Mouse (Mus musculus) lung, embryonic 15.5 days (tissue): ENCODE data around the gene Ppfia4. TPM values are rescaled to one million over a fixed set of nuclear protein-coding genes. Genes with fewer than 3 reads are reported as not detected.
"Not testable (repeated sequence)": the region's sequence is repeated elsewhere in the genome, so short reads cannot be mapped to it uniquely, and the experiment has no call there.

Experiments used
- ATAC-seq: fragments of 200-750 bp; cut with Nextera tagmentation; 2 replicates; pipeline ENCODE4 v1.8.0; 2017; ENCODE audit warnings: moderate number of reproducible peaks, borderline replicate concordance; ENCODE audit not compliant: low FRiP score, low TSS enrichment; ENCODE audit errors: extremely low read depth
- H3K27ac ChIP-seq: fragments of 300-500 bp; sonication (generic); 2 replicates; pipeline ENCODE4 v1.5.1; 2015; ENCODE audit warnings: moderate library complexity, mild to moderate bottlenecking, inconsistent platforms
- H3K27me3 ChIP-seq: fragments of 300-500 bp; sonication (generic); 2 replicates; pipeline ENCODE4 v1.6.1; 2015; ENCODE audit warnings: inconsistent platforms
- H3K36me3 ChIP-seq: fragments of 300-500 bp; sonication (generic); 2 replicates; pipeline ENCODE4 v1.6.1; 2015; ENCODE audit warnings: inconsistent platforms
- H3K4me1 ChIP-seq: fragments of 300-500 bp; sonication (generic); 2 replicates; pipeline ENCODE4 v1.6.1; 2015; ENCODE audit warnings: inconsistent platforms
- H3K4me2 ChIP-seq: fragments of 300-500 bp; sonication (generic); 2 replicates; pipeline ENCODE4 v1.6.1; 2015; ENCODE audit warnings: inconsistent platforms, mild to moderate bottlenecking, moderate library complexity
- H3K4me3 ChIP-seq: fragments of 300-500 bp; sonication (generic); 2 replicates; pipeline ENCODE4 v1.5.1; 2015; ENCODE audit warnings: mild to moderate bottlenecking, inconsistent platforms
- H3K9ac ChIP-seq: fragments of 300-500 bp; sonication (generic); 2 replicates; pipeline ENCODE4 v1.6.1; 2015; ENCODE audit warnings: inconsistent platforms
- H3K9me3 ChIP-seq: fragments of 300-500 bp; sonication (generic); 2 replicates; pipeline ENCODE4 v1.6.1; 2016; ENCODE audit warnings: inconsistent platforms
- WGBS: fragments of 180-500 bp; shearing (Covaris S2); methylation state at CpG from one replicate; pipeline ENCODE4 v1.1.7; 2015; 5-methylcytosine and 5-hydroxymethylcytosine counted together
- polyA plus RNA-seq: library from polyadenylated mRNA; unstranded; fragments of >200 nt; fragmentation: Nextera tagmentation; extraction: Ambion mirVana; gene quantifications from 2 replicates; pipeline ENCODE4 v1.2.1, GENCODE M21; 2015

The Ppfia4 gene
- polyA plus RNA-seq, 1 experiment from 2014 or later = 3.0 TPM

DNA sequence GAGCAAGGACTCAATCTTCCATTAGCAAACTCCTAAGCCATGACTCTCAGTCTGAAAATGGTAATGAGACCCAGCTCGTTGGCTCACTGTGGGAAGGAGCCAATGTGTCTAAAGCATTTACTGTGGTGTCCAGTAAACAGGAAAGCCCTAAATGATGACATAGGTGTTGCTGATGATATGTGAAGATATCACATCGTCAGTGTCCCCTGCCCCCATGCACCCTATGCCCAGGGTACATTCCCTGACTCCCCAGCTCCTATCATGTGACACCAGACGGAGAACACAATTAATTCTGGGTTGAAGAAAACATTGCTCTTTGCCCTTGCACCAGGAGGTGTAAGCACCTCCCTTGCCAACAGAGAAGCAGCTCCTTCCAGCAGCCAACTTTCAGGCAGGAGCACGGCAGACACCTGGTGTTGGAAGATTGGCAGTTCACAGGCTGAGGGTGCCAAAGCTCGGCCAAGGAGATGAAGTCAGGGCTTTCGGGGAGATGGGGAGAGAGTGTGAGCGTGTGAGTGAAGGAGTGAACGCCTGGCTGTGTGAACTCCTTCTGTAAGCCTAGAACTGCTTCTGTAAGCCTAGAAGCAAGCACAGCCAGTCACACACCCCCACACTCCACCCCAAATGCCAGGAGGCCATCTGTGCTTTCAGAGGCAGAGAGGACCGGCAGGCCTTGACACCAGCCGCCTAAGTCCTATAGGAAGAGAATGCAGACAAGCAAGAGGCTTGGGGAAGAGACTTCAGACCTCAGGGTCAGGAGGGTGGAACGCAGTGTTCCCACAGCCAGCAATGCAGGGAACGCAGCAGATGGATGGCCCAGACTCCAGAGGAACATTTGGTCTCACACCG, 56.9 kb downstream of the Ppfia4 start:
- no peak for ATAC-seq
- no peak overlapping the region for H3K27ac ChIP-seq

DNA sequence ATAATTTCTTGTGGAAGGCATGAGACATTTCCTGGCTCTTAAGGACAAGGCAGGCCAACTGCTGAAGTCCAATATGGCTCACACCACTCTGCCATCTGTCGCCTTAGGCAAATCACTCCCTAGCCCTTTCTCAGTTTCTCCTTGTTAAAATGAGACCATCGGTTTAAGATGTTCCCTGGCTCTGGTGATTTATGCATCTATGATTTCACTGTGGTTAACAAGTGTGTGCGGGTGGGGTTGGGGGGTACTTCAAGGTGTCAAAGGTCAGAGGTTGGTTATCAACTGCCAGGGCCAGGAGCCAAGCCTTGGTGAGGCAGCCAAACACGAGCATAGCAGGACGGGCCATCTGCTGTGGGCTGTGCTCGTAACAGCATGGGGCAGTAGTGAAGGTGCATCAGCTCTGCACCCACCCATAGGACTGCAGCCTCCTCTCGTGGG, 58.2 kb downstream of the Ppfia4 start:
- H3K27me3 ChIP-seq = no peaks in the 10 kb centered on the region
- WGBS = 76% methylated on average over 7 of the region's 7 CpGs
- no peak for ATAC-seq
- no peak overlapping the region for H3K9ac ChIP-seq
- no peaks in the 10 kb centered on the region for H3K9me3 ChIP-seq
- H3K4me1 ChIP-seq = 0 out of 2 replicates have a peak, but pooled peaks cover 6% of the 10 kb centered on the region
- H3K36me3 ChIP-seq = no peaks in the 10 kb centered on the region
- no peak overlapping the region for H3K4me2 ChIP-seq
- H3K27ac ChIP-seq = no peak overlapping the region
- H3K4me3 ChIP-seq = no peak overlapping the region

More for the DNA sequence above, 56.9 kb downstream of the Ppfia4 start:
- Histone ChIP-seq H3K4me3 (no peak overlapping the region), H3K27me3 (no peaks in the 10 kb centered on the region), H3K9me3 (no peaks in the 10 kb centered on the region), H3K36me3 (no peaks in the 10 kb centered on the region), H3K4me2 (no peak overlapping the region), H3K4me1 (0 out of 2 replicates have a peak, but pooled peaks cover 6% of the 10 kb centered on the region), H3K9ac (no peak overlapping the region)
- 53% methylated on average over 13 of the region's 13 CpGs for WGBS

DNA sequence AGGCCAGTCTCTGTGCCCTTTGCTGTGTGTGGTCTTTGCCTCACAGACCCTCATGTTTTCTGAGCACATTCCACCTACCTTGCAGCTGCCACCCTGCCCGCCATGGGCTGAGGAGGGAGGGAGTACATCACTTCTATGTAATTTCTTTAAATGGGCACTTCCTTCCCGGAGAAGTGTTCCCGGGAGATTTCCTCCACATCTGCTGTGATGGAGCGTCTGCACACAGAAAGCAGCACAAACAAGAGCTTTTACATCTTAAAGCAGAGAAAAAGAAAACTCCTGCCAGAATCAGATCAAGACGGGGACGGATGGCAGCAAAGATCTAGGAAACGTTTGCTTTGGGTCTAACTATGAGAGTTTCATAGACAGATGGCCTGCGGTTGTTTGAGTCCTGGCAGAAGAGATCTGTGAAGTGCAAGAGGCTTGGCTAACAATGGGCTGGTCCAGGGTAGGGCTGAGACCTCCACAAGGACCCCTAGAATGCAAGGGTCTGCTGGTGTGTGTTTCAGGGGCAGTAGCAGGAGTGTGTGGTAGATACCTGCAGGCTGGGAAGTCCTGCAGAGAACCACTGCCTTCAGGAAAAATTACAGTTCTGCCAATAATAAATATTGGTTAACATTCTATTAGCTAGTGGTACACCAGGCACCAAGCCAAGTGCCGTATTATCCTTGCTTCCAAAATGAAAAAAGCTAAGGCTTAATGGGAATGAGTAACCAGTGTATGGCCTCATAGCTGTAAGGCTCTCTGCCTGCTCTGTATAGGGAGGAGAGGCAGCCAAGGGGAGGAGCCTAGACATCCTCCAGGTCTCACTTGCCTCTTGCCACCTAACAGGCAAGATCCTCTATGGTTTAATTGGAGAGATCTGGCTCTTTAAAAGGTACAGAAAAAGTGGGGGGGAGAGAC, 59.0 kb downstream of the Ppfia4 start:
- Histone ChIP-seq H3K9me3 (no peaks in the 10 kb centered on the region), H3K4me3 (no peak overlapping the region), H3K36me3 (no peaks in the 10 kb centered on the region), H3K27me3 (no peaks in the 10 kb centered on the region), H3K4me2 (no peak overlapping the region), H3K9ac (no peak overlapping the region), H3K4me1 (0 out of 2 replicates have a peak, but pooled peaks cover 6% of the 10 kb centered on the region), H3K27ac (no peak overlapping the region)
- WGBS = 34% methylated on average over 9 of the region's 9 CpGs
- no peak for ATAC-seq

- no peak overlapping the region for H3K4me3 ChIP-seq
Measured at GRCm38 (mm10) chr1:134272754-134273250, 59.9 kb downstream of the Ppfia4 start.

DNA sequence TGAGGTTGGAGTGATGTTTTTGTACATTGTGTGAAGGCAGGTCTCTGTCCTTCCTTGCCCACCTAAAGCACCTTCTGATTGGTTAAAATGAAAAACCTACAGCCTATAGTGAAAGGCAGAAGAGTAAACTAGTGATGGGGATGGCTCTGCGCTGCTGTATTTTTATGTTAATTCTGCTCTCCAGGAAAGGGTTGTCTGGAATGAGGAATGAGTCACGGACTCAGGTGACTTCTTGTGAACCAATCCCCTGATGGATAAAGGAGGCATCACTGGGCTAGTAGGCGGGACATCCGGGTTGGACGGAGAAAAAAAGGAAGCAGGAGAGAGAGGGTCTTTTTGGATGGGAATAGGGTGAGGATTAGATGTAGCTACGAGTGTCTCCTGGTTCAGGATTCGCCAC, 62.7 kb downstream of the Ppfia4 start:
- 74% methylated on average over 7 of the region's 7 CpGs for WGBS
- Histone ChIP-seq H3K36me3 (no peaks in the 10 kb centered on the region), H3K4me1 (no peaks in the 10 kb centered on the region), H3K27me3 (no peaks in the 10 kb centered on the region), H3K4me2 (no peak overlapping the region), H3K9me3 (no peaks in the 10 kb centered on the region), H3K9ac (no peak overlapping the region), H3K4me3 (no peak overlapping the region), H3K27ac (no peak overlapping the region)
- ATAC-seq = no peak

More at GRCm38 (mm10) chr1:134272754-134273250, 59.9 kb downstream of the Ppfia4 start:
- H3K36me3 ChIP-seq = no peaks in the 10 kb centered on the region
- no peaks in the 10 kb centered on the region for H3K9me3 ChIP-seq
- H3K9ac ChIP-seq = no peak overlapping the region
- no peak for ATAC-seq
- no peak overlapping the region for H3K27ac ChIP-seq
- H3K4me2 ChIP-seq = no peak overlapping the region
- H3K27me3 ChIP-seq = no peaks in the 10 kb centered on the region
- WGBS = 66% methylated on average over 5 of the region's 5 CpGs
- 0 out of 2 replicates have a peak, but pooled peaks cover 6% of the 10 kb centered on the region for H3K4me1 ChIP-seq

GRCm38 (mm10) chr1:134265797-134266196, 66.9 kb downstream of the Ppfia4 start:
- Histone ChIP-seq H3K4me1 (no peaks in the 10 kb centered on the region), H3K27me3 (no peaks in the 10 kb centered on the region), H3K4me3 (no peak overlapping the region), H3K27ac (no peak overlapping the region), H3K9ac (no peak overlapping the region), H3K4me2 (no peak overlapping the region), H3K9me3 (no peaks in the 10 kb centered on the region), H3K36me3 (no peaks in the 10 kb centered on the region)
- ATAC-seq = no peak
- 29% methylated on average over 2 of the region's 2 CpGs for WGBS

- no peak overlapping the region for H3K9ac ChIP-seq
- no peak overlapping the region for H3K4me3 ChIP-seq
- no peaks in the 10 kb centered on the region for H3K27me3 ChIP-seq
- H3K4me1 ChIP-seq = no peaks in the 10 kb centered on the region
- 80% methylated on average over 6 of the region's 6 CpGs for WGBS
- H3K27ac ChIP-seq = no peak overlapping the region
- no peak overlapping the region for H3K4me2 ChIP-seq
- no peaks in the 10 kb centered on the region for H3K36me3 ChIP-seq
- H3K9me3 ChIP-seq = no peaks in the 10 kb centered on the region
- ATAC-seq = no peak
Measured at GRCm38 (mm10) chr1:134264341-134264740, 68.4 kb downstream of the Ppfia4 start.

- H3K9me3 ChIP-seq, H3K9ac ChIP-seq, H3K4me2 ChIP-seq, H3K4me1 ChIP-seq, H3K36me3 ChIP-seq, H3K27ac ChIP-seq, ATAC-seq, H3K4me3 ChIP-seq, H3K27me3 ChIP-seq: not testable (repeated sequence)
- WGBS = 41% methylated on average over 1 of the region's 1 CpGs
Measured at GRCm38 (mm10) chr1:134249681-134250080, 83.0 kb downstream of the Ppfia4 start.

Other genes starting within 250 kb of the Ppfia4 start
- 0.19 and 0.35 TPM in 2 replicates for gene Chit1, start 221.7 kb downstream of the Ppfia4 start, polyA plus RNA-seq
- gene Chil1, start 150.8 kb downstream of the Ppfia4 start, polyA plus RNA-seq = 0.60 and 1.1 TPM in 2 replicates
- gene Mybph, start 139.5 kb downstream of the Ppfia4 start, polyA plus RNA-seq = 0.16 and 0.50 TPM in 2 replicates
- 2.5 and 4.0 TPM in 2 replicates for gene Adora1, start 97.5 kb downstream of the Ppfia4 start, polyA plus RNA-seq
- gene Myog, start 42.9 kb downstream of the Ppfia4 start, polyA plus RNA-seq = 0.41 and 2.1 TPM in 2 replicates
- gene Tmem183a, start 29.1 kb upstream of the Ppfia4 start, polyA plus RNA-seq = 91.2 and 93.4 TPM in 2 replicates
- not detected in 2 replicates for gene 4933406M09Rik, start 53.0 kb upstream of the Ppfia4 start, polyA plus RNA-seq
- 39.7 and 42.9 TPM in 2 replicates for gene Cyb5r1, start 72.6 kb upstream of the Ppfia4 start, polyA plus RNA-seq
- 89.4 and 90.3 TPM in 2 replicates for gene Adipor1, start 82.5 kb upstream of the Ppfia4 start, polyA plus RNA-seq
- 27.3 and 29.3 TPM in 2 replicates for gene Klhl12, start 122.6 kb upstream of the Ppfia4 start, polyA plus RNA-seq
- gene Rabif, start 161.7 kb upstream of the Ppfia4 start, polyA plus RNA-seq = 34.8 and 39.0 TPM in 2 replicates
- not detected in 2 replicates for gene Mgat4e, start 216.8 kb upstream of the Ppfia4 start, polyA plus RNA-seq
- 50.0 and 50.5 TPM in 2 replicates for gene Kdm5b, start 227.2 kb upstream of the Ppfia4 start, polyA plus RNA-seq